Mouse (Mus musculus) cerebellum, adult 18-20 months (tissue): ENCODE measurements at regions not wholly inside any gene's neighbourhood (a gene's known extent, or its start where the extent isn't known, plus 50 kb on each side); places are given as distances from the start of the nearest gene placed in this dataset.

ENCODE experiments used
- DNase-seq, 2 experiments: peaks; one replicate each; pipeline ENCODE4 v3.0.0; 2021

DNA sequence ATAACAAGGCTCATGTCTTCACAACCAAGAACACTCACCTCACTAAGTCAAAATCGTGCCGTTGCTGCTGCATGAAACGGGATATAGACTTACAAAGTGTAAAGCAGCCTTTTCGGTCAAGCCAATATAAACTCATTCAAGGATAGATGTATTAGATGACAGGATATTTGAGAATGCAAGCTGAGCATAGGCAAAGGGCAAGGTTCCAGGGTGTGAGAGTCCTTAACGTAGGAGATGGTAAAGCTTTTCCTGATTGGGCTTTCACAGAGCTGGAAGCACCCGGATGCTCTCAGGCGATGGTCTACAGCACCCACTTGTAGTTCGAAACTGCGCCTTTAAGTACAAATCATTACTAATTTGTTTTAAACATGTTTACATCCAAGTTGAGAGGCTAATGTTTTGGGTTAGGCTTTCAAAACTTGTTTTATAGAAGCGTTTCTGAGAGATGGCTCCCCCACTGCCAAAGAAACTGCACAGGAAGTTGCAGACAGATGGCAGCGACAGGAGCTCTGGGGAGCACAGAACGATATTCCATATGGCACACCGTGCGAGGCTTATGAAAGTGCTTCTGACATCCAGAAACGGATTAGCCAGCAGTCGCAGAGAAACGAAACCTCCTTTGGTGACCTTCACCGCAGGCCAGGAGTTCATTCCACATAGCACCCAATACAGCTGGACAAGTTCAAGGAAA, 54.1 kb upstream of the Rell1 start:
- peak; percentile 84 to 89 for DNase-seq

DNA sequence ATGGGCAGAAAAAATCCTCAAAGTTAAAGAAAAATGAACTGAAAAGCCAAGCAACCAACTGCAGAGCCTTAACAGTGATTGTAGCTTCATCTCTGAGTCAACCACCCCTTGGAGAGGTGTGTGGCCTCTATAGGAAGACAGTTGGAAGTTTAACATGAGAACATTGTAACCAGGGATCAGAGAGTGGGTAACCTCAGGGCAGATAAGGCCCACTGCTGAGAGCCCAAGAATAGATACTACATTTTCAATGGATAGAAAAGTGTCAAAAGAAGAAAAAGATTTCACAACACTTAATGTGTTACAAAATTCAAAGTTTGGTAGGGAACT, 54.6 kb upstream of the Rell1 start:
- no peak for DNase-seq

DNA sequence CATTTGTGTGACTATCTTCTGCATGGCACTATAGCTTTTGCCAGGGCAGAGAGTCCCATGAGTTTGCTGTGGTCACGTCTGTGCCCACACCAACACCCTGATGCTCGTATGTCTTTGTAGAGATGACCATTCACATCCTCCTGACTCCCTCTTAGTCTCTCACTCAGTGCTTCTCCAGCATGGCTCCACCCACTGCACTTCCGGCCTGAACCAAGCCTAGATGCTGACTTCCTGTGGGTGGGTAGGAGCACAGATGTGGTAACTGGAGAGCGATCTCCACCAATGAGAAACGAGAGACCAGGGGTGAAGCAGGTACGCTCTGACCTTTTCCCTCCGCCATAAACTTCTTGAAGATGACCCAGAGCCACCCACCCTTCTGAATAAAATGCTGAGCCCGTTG, 55.7 kb upstream of the Rell1 start:
- no peak for DNase-seq

DNA sequence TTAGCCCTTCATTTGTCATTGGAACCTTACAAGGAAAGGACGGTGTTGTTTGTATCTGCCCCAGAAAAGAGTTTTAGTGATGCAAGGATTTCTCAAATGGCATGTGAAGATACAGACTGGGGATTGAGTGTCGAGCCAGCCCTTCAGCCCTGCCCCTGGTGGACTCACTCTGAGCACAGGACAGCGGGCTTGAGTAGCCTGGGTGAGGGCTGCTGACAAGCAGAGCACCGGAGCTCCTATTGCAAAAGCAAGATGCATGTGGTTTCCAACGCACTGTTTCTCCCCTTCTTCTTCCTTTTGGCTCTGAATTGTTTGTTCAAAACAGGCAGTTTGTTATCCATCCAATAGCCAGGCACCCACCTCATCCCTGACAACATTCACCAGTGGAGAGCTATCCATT, 59.0 kb upstream of the Rell1 start:
- DNase-seq: peak in 1 of 2 experiments; percentile 4

DNA sequence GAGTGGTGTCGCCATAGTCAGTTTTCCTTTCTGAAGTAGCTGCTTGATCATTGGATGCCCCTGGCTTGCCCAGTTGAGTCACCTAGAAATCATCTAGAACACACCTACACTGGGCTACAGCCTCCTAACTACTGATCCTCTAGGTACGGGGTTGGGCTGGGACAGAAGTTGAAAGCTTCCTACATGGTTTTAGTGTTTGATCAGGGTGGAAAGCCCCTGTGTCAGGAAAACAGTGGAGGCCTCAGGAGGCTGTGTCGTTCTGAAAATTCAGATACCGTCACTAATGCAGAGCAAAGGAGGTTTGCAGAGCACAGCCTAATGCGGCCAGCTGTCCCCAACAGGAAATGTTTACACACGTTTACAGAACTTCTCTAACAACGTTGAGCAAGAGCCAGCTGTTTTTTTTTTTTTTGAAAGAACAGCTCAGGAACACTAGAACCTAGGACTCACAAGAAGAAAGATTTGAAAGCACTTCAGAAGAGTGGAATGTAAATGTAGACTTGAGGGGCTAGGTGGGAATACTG, 61.0 kb upstream of the Rell1 start:
- DNase-seq: no peak

DNA sequence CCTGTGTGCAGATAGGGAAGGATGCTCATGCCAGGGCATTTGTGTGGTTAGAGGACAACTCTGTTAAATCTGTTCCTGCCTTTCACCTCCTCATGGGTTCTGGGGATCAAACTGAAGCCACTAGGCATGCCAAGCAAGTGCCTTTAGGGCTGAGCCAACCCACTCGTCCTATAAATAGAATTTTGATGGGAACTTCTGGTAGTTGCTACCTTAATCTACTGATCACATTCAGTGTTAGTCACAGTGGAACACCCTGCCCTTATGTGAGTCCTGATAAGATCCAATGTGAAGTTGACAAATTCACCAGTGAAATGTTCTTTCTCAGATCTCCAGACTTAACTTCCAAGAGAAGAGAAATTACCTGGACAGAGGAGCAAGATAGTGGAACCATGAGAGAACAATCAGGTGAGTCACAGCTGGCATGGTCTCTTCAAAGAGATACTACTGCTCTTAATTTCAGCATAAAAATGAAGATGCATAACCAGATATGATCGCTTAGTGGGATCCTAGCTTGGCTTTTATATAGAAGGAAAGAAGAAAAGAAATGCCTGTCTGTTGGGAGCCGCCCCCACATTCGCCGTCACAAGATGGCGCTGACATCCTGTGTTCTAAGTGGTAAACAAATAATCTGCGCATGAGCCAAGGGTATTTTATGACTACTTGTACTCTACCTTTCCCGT, 61.7 kb upstream of the Rell1 start:
- DNase-seq: peak in 1 of 2 experiments; percentile 33

DNA sequence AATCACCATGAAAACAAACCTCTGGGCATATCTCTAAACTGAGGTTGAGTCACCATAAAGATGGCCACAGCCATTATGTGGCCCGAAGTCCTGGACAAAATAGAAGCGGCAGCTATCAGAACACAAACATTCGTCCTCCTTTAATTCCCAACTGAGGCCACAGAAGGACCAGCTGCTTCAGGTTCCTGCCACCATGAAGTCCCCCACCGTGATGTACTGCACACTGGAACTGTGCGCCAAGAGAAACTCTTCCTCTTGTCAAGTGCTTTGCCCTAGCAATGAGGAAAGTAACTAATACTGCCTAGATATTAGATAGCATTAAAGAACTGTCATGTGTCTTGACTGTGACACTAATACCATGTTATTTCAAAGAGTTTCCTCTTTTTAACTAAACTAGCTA, 54.4 kb upstream of the Pgm2 start:
- peak in 1 of 2 experiments; percentile 49 for DNase-seq

DNA sequence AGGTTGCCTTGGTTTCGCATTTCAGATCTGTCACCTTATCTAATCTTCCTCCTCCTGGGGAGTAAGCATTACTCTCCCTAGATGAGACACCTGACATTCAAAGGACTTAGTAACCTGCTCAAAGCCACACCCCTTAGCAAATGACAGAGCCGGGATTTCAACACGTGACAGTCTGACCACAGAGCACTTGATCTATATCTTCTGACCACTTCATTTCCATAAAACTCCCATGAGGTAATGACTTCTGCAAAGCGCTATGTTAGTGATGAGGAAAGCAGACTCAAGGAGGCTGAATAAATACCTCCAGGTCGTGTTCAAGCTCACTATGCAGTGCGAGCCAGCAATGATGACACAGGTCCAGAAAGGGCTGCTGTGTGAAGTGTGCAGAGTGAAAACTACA, 52.1 kb upstream of the Pgm2 start:
- no peak for DNase-seq
